In genomic region chr7:78890641-78891040, GRCm38 (mm10) we compare ENCODE assay signal across 8 mouse cellular contexts. TPM values are rescaled to one million over a fixed set of nuclear protein-coding genes. Genes with fewer than 3 reads are reported as not detected.
DNase-seq lines count a peak whose midpoint lies in the region; ATAC-seq and TF ChIP-seq lines count a peak whose summit lies in the region.

No protein-coding gene starts in this region.

- no peak overlapping the region for H3K4me3 ChIP-seq in MEL (ENCODE audit: control insufficient read depth in 1 of 2, insufficient read depth in 1 of 2, low read depth in 2 of 2, low read length in 2 of 2)
- no peak overlapping the region for H3K4me3 ChIP-seq in kidney, postnatal 0 days (replicated peaks; ENCODE audit: low read depth, low read length)
- no peak overlapping the region for H3K4me3 ChIP-seq in liver, embryonic 13.5 days (replicated peaks)
- H3K4me3 ChIP-seq in olfactory bulb, adult 2 months (ENCODE audit: insufficient read depth, low read depth, low read length): no peak overlapping the region

- peak; percentile 72 to 98 (median 86) for TF ChIP-seq CTCF in MEL (IDR thresholded peaks at IDR 0.05 in 2 of 3, conservative IDR thresholded peaks at IDR 0.05 in 1 of 3; ENCODE audit: control insufficient read depth in 1 of 3, insufficient read depth in 1 of 3, low read depth in 2 of 3, low read length in 3 of 3, poor library complexity in 1 of 3, severe bottlenecking in 1 of 3)
- peak; percentile 96 for TF ChIP-seq CTCF in kidney, postnatal 0 days (IDR thresholded peaks at IDR 0.05; ENCODE audit: low read depth)
- peak; percentile 97 for TF ChIP-seq CTCF in olfactory bulb, adult 2 months (IDR thresholded peaks at IDR 0.05; ENCODE audit: insufficient read depth, low read depth, low read length)

- 4% methylated on average over 16 of the region's 16 CpGs for WGBS in kidney, postnatal 0 days
- WGBS in liver, embryonic 13.5 days (ENCODE audit: insufficient replicate concordance): under 1% methylated on average over 16 of the region's 16 CpGs
- WGBS in olfactory bulb, adult 2 months: 3% methylated on average over 16 of the region's 16 CpGs

- DNase-seq in 3134 (ENCODE audit: extremely low read depth, insufficient read length, low spot score) (peak; percentile 50), MEL (ENCODE audit: low read depth, low spot score) (peak; percentile 83)
- DNase-seq in cerebellum, adult 11-12 months: peak; percentile 65
- peak; percentile 83 for DNase-seq in kidney, postnatal 0 days (ENCODE audit: low spot score)
- peak; percentile 69 for DNase-seq in liver, embryonic 13.5 days
- peak; percentile 62 to 65 for DNase-seq in thymus, adult 18-20 months

- peaks cover 0 to 6% of the 10 kb centered on the region in 2 experiments; a peak in 2 of 4 replicates for H3K4me1 ChIP-seq in MEL (ENCODE audit: control insufficient read depth in 1 of 2, insufficient read depth in 2 of 2, low read length in 2 of 2)
- H3K4me1 ChIP-seq in kidney, postnatal 0 days (replicated peaks; ENCODE audit: insufficient read depth, low read length): no peaks in the 10 kb centered on the region
- peaks cover 21% of the 10 kb centered on the region for H3K4me1 ChIP-seq in liver, embryonic 13.5 days (replicated peaks)
- peaks cover 18% of the 10 kb centered on the region for H3K4me1 ChIP-seq in olfactory bulb, adult 2 months (ENCODE audit: control insufficient read depth, insufficient read depth, low read length)

- H3K4me2 ChIP-seq in kidney, postnatal 0 days (ENCODE audit: low read length): no peak overlapping the region
- no peak overlapping the region for H3K4me2 ChIP-seq in liver, embryonic 13.5 days

- TF ChIP-seq EP300 in MEL (IDR thresholded peaks at IDR 0.05; ENCODE audit: low read depth in 1 of 2, low read length in 2 of 2): no peak

- peak; percentile 69 for ATAC-seq in frontal cortex, adult (ENCODE audit: low TSS enrichment)
- ATAC-seq in kidney, postnatal 0 days (replicated peaks; ENCODE audit: low FRiP score, low read depth): no peak
- ATAC-seq in liver, embryonic 13.5 days (ENCODE audit: low read depth): no peak

- no peak overlapping the region for H3K27ac ChIP-seq in MEL (ENCODE audit: control insufficient read depth, low read depth, low read length)
- H3K27ac ChIP-seq in kidney, postnatal 0 days: no peak overlapping the region
- no peak overlapping the region for H3K27ac ChIP-seq in liver, embryonic 13.5 days
- H3K27ac ChIP-seq in olfactory bulb, adult 2 months (ENCODE audit: insufficient read depth, low read depth, low read length): no peak overlapping the region

- H3K79me2 ChIP-seq in MEL (ENCODE audit: control insufficient read depth, insufficient read depth, low read length, poor library complexity): no peaks in the 10 kb centered on the region

- H3K9ac ChIP-seq in MEL (ENCODE audit: control insufficient read depth, low read depth, low read length, poor library complexity, severe bottlenecking): no peak overlapping the region
- no peak overlapping the region for H3K9ac ChIP-seq in kidney, postnatal 0 days (ENCODE audit: low read depth, low read length)
- no peak overlapping the region for H3K9ac ChIP-seq in liver, embryonic 13.5 days

- H3K9me3 ChIP-seq in MEL (replicated peaks; ENCODE audit: insufficient read depth, low read length): no peaks in the 10 kb centered on the region
- no peaks in the 10 kb centered on the region for H3K9me3 ChIP-seq in kidney, postnatal 0 days (replicated peaks; ENCODE audit: low read length)
- no peaks in the 10 kb centered on the region for H3K9me3 ChIP-seq in liver, embryonic 13.5 days (replicated peaks)

- TF ChIP-seq RAD21 in MEL (IDR thresholded peaks at IDR 0.05; ENCODE audit: low read depth, low read length): peak; percentile 91

- no peaks in the 10 kb centered on the region for H3K36me3 ChIP-seq in MEL (ENCODE audit: control insufficient read depth in 1 of 2, insufficient read depth in 2 of 2, low read length in 2 of 2)
- no peaks in the 10 kb centered on the region for H3K36me3 ChIP-seq in kidney, postnatal 0 days (ENCODE audit: insufficient read depth, low read length)
- H3K36me3 ChIP-seq in liver, embryonic 13.5 days: no peaks in the 10 kb centered on the region

- TF ChIP-seq POLR2A in MEL (IDR thresholded peaks at IDR 0.05; ENCODE audit: control insufficient read depth in 1 of 2, insufficient read depth in 1 of 2, low read depth in 1 of 2, low read length in 2 of 2, poor library complexity in 1 of 2): no peak
- no peak for TF ChIP-seq POLR2A in olfactory bulb, adult 2 months (IDR thresholded peaks at IDR 0.05; ENCODE audit: insufficient read depth, low read depth, low read length)

- H3K27me3 ChIP-seq in MEL (ENCODE audit: control insufficient read depth in 1 of 2, insufficient read depth in 2 of 2, low read length in 2 of 2): no peaks in the 10 kb centered on the region
- H3K27me3 ChIP-seq in kidney, postnatal 0 days (ENCODE audit: insufficient read depth, low read length): peaks cover 8% of the 10 kb centered on the region; the same call in 1 of the 2 replicates
- H3K27me3 ChIP-seq in liver, embryonic 13.5 days: peaks cover 38% of the 10 kb centered on the region

TF ChIP-seq in MEL, 35 proteins besides CTCF, POLR2A, EP300 and RAD21:
- TF ChIP-seq BHLHE40 (IDR thresholded peaks at IDR 0.05; ENCODE audit: borderline replicate concordance, low read depth, low read length) (peak; percentile 62; the same call in 1 of the 2 replicates), ZC3H11A (IDR thresholded peaks at IDR 0.05; ENCODE audit: low read depth, low read length) (peak; percentile 94), POLR2AphosphoS5 (IDR thresholded peaks at IDR 0.05; ENCODE audit: borderline replicate concordance, low read depth, low read length) (no peak), SMC3 (IDR thresholded peaks at IDR 0.05; ENCODE audit: low read depth, low read length) (peak; percentile 92), CHD1 (IDR thresholded peaks at IDR 0.05; ENCODE audit: low read depth, low read length) (no peak), TBP (IDR thresholded peaks at IDR 0.05; ENCODE audit: low read depth, low read length) (no peak)

RNA-seq across cellular contexts. Expression of gene Aen, which starts 5.0 kb away (rescaled TPM):
- total RNA-seq in MEL (2012; rRNA removed): 72.5 and 95.9 TPM in 2 replicates
- 10 to 100 TPM in 1 of 2 experiments, not detected in 1; 97.7 TPM for polyA plus RNA-seq in MEL (2012; ENCODE audit: insufficient read depth in 1 of 2, insufficient read length in 2 of 2, low read depth in 1 of 2, low replicate concordance in 2 of 2, missing spikeins in 1 of 2)
- 33.1 and 37.5 TPM in 2 replicates for polyA plus RNA-seq in kidney, postnatal 0 days (2015; fragmentation: Nextera tagmentation; extraction: Ambion mirVana)
- polyA plus RNA-seq in liver, embryonic 13.5 days (2015; fragmentation: Nextera tagmentation; extraction: Ambion mirVana): 27.4 and 28.1 TPM in 2 replicates
- not detected in 2 replicates for polyA plus RNA-seq in olfactory bulb, adult 2 months (2012; ENCODE audit: insufficient read depth, insufficient read length, low replicate concordance, missing spikeins)

RNA-seq across cellular contexts. Expression of gene Isg20, which starts 22.6 kb away (rescaled TPM):
- total RNA-seq in MEL (2012; rRNA removed): 63.1 and 70.3 TPM in 2 replicates
- 100 to 1,000 TPM; 105 to 240 TPM for polyA plus RNA-seq in MEL (2012; ENCODE audit: insufficient read depth in 1 of 2, insufficient read length in 2 of 2, low read depth in 1 of 2, low replicate concordance in 2 of 2, missing spikeins in 1 of 2)
- 2.3 and 2.8 TPM in 2 replicates for polyA plus RNA-seq in kidney, postnatal 0 days (2015; fragmentation: Nextera tagmentation; extraction: Ambion mirVana)
- polyA plus RNA-seq in liver, embryonic 13.5 days (2015; fragmentation: Nextera tagmentation; extraction: Ambion mirVana): 21.6 and 26.2 TPM in 2 replicates
- polyA plus RNA-seq in olfactory bulb, adult 2 months (2012; ENCODE audit: insufficient read depth, insufficient read length, low replicate concordance, missing spikeins): not detected in 2 replicates

RNA-seq across cellular contexts. Expression of gene Det1, which starts 43.6 kb away (rescaled TPM):
- total RNA-seq in MEL (2012; rRNA removed): 14.3 and 15.8 TPM in 2 replicates
- polyA plus RNA-seq in MEL (2012; ENCODE audit: insufficient read depth in 1 of 2, insufficient read length in 2 of 2, low read depth in 1 of 2, low replicate concordance in 2 of 2, missing spikeins in 1 of 2): 10 to 100 TPM in 1 of 2 experiments, not detected in 1; 16.8 TPM
- polyA plus RNA-seq in kidney, postnatal 0 days (2015; fragmentation: Nextera tagmentation; extraction: Ambion mirVana): 13.9 TPM in 2 replicates
- 10.1 and 10.6 TPM in 2 replicates for polyA plus RNA-seq in liver, embryonic 13.5 days (2015; fragmentation: Nextera tagmentation; extraction: Ambion mirVana)
- polyA plus RNA-seq in olfactory bulb, adult 2 months (2012; ENCODE audit: insufficient read depth, insufficient read length, low replicate concordance, missing spikeins): not detected in 2 replicates
